Mouse (Mus musculus): ENCODE results near the gene Cfap58. TPM values are rescaled to one million over a fixed set of nuclear protein-coding genes. Genes with fewer than 3 reads are reported as not detected.

Gene Cfap58
- polyA plus RNA-seq, 1 experiment from 2014 or later = not detected

DNA sequence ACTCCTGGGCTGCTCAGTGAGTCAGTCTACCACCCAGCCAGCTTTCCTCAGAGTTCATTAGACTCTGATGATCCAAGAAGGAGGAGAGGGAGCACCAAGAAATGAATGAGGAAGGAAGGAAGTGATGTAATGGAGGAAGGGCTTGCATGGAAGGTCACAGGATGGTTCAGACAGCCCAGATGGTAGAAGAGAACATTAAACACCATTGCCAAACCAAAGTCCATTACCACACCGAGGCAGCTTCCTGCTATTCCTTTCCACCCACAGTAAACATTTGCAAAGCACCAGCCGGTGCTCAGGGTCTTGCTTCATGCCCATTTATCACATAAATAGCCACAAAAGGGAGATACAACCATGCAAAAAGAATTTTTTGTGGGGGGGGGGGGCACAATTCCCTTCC lies 89.4 kb downstream of the Cfap58 start:
- ChIA-PET POLR2A (no interaction called here), CTCF (no interaction called here)
- no peak for DNase-seq (ENCODE audit: low read depth, low spot score)
- no peak for TF ChIP-seq CTCF (IDR thresholded peaks at IDR 0.05)
- in situ Hi-C loops (cut with MboI; ENCODE audit: low pct_unique_long_range_greater_than_20kb) = no loop called here
- ATAC-seq = no peak
- peaks cover 46% of the 10 kb centered on the region for H3K27me3 ChIP-seq

DNA sequence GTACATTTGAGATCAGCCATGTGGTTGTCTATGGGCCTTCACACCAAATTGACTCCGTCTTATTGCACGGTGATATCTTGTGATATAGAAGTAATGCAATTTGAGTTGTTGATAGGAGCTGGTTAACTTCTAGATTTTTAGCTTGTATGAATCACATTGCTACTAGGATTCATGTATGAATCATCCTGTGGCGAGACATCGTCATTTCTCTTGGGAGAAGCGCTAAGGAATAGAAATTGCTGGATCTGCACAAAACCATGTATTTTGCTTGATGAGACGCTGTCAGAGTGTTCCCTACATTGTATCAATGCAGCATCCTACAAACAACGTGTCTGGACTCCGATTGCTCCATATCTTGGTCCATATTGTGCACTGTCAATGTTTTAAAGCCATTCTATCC lies 102.1 kb downstream of the Cfap58 start:
- no peak for TF ChIP-seq CTCF (IDR thresholded peaks at IDR 0.05)
- no peak for ATAC-seq
- ChIA-PET POLR2A (no interaction called here), CTCF (no interaction called here)
- DNase-seq (ENCODE audit: low read depth, low spot score) = no peak
- in situ Hi-C loops (cut with MboI; ENCODE audit: low pct_unique_long_range_greater_than_20kb) = no loop called here
- peaks cover 34% of the 10 kb centered on the region for H3K27me3 ChIP-seq

DNA sequence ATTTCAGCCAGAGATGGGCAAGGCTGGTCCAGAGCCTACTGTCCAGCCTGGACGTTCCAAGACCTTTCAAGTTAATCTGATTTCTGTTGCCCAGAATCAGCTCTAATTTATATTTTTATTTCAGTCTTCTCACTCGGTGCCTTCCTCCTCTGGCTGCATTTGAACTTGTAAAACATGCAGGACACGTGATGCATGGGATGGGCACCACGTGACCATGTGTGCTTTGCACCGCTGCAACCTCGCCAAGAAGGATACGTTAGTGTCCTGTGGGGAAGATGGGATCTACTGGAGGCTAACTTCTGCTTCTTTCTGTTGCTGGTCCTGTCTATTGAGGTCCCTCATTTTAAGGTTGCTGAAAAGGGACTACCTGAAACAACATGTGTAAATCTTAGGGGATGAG lies 109.8 kb downstream of the Cfap58 start:
- no peak for TF ChIP-seq CTCF (IDR thresholded peaks at IDR 0.05)
- ChIA-PET POLR2A (no interaction called here), CTCF (no interaction called here)
- H3K27me3 ChIP-seq = peaks cover 10% of the 10 kb centered on the region
- no peak for DNase-seq (ENCODE audit: low read depth, low spot score)
- no peak for ATAC-seq
- in situ Hi-C loops (cut with MboI; ENCODE audit: low pct_unique_long_range_greater_than_20kb) = no loop called here

DNA sequence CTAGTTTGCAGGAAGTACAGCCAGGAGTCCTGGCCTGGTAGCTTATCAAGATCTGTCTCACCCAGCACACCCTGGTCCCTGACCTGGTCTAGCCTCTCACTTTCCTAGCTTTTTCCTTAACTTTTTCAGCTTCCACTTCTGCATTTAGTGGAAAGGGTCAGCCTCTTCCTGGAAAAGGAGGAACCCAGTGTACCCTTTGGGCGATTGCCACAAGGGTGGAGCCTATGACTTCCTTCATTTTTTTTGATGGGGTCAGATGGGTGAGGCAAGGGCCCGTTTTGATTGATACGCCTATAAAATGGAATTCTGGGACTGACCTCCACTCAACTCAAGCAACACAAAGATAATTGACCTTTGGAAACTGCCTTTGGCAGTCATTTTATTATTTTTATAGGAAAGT lies 111.9 kb downstream of the Cfap58 start:
- in situ Hi-C loops (cut with MboI; ENCODE audit: low pct_unique_long_range_greater_than_20kb) = no loop called here
- peaks cover 7% of the 10 kb centered on the region for H3K27me3 ChIP-seq
- no peak for DNase-seq (ENCODE audit: low read depth, low spot score)
- ChIA-PET POLR2A (interaction anchor here (0.6 kb wide), 1 partner anchor 272 kb away, joined by 3 read pairs; no protein-coding TSS in a partner anchor), CTCF (no interaction called here)
- ATAC-seq = no peak
- no peak for TF ChIP-seq CTCF (IDR thresholded peaks at IDR 0.05)

DNA sequence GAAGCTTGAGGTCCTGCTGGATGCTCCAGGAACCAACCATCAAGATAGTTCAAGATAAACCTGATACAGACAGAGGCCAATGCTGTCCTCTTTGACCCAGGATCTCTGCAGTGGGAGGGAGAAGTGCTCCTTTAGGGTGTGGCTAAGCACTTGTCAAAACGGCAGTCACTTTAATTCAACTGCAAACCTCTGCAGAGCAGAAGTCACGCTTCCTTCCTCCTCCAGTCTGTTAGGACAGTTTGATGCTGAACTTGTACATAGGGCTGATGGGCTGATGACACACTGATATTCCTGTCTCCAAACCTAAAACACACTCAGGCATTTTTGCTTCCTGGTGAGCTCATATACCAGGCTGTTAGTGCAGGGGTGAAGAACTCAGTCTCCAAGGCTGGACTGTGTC lies 125.8 kb downstream of the Cfap58 start:
- in situ Hi-C loops (cut with MboI; ENCODE audit: low pct_unique_long_range_greater_than_20kb) = no loop called here
- POLR2A ChIA-PET = no interaction called here
- ATAC-seq = no peak
- H3K27me3 ChIP-seq = peaks cover 61% of the 10 kb centered on the region
- CTCF ChIA-PET = no interaction called here
- TF ChIP-seq CTCF (IDR thresholded peaks at IDR 0.05) = no peak
- no peak for DNase-seq (ENCODE audit: low read depth, low spot score)

DNA sequence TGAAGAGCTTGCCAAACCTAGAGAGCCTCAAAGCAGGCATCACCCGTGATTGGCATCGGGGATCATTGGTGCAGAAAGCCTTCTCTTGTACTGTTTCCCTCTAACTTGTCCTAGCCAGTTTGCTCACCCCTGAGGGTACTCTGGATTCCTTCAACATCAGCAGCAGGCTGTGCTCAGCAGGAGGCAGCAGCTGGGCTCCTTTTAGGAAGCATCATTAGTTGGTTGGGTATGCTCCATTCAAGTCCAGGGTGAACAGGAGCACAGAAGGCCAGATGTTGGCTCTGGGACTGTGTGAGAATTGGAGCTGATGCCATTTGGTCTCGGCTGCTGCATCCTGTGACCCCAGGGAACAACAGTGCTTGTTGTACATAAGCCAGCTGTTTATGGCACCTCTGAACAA lies 142.2 kb downstream of the Cfap58 start:
- peaks cover 53% of the 10 kb centered on the region for H3K27me3 ChIP-seq
- in situ Hi-C loops (cut with MboI; ENCODE audit: low pct_unique_long_range_greater_than_20kb) = no loop called here
- POLR2A ChIA-PET = no interaction called here
- CTCF ChIA-PET = no interaction called here
- ATAC-seq = no peak
- TF ChIP-seq CTCF (IDR thresholded peaks at IDR 0.05) = no peak
- no peak for DNase-seq (ENCODE audit: low read depth, low spot score)

DNA sequence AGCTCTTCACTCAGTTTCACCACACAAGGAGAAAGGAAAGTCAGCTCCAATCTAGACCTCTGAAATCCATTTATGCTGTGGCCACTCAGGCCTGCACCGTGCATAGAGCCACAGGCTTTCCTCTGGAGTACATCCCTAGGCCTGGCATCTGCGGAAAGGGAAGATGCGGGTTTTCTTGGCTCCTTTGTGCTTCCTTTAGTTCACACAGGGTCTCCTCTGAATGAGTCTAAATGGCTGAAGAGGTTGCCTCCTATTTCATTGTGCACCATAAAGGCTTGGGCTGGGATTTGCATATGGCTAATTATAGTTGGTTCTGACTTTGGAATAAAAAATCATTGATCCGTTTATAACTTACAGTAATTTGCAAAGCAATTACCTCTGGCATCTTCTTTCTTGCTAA lies 144.0 kb downstream of the Cfap58 start:
- ChIA-PET CTCF (no interaction called here), POLR2A (no interaction called here)
- ATAC-seq = no peak
- no peak for DNase-seq (ENCODE audit: low read depth, low spot score)
- no peak for TF ChIP-seq CTCF (IDR thresholded peaks at IDR 0.05)
- peaks cover 49% of the 10 kb centered on the region for H3K27me3 ChIP-seq
- in situ Hi-C loops (cut with MboI; ENCODE audit: low pct_unique_long_range_greater_than_20kb) = no loop called here

Other genes starting within 250 kb of the Cfap58 start
- gene Col17a1, start 245.6 kb upstream of the Cfap58 start, polyA plus RNA-seq (2021) = 0.03 TPM
- gene Sfr1, start 206.0 kb upstream of the Cfap58 start, polyA plus RNA-seq (2021) = 130 TPM
- 86.5 TPM for gene Gsto1, start 82.7 kb upstream of the Cfap58 start, polyA plus RNA-seq (2021)
- 2.0 TPM for gene Gsto2, start 72.1 kb upstream of the Cfap58 start, polyA plus RNA-seq (2021)
- 0.21 TPM for gene Cfap43, start 18.4 kb upstream of the Cfap58 start, polyA plus RNA-seq (2021)
- gene Itprip, start 18.4 kb upstream of the Cfap58 start, polyA plus RNA-seq (2021) = 16.8 TPM

Data from Patski (cell line).